Mouse (Mus musculus) lung, embryonic 14.5 days (tissue): ENCODE measurements around the gene Arhgef7. TPM values are rescaled to one million over a fixed set of nuclear protein-coding genes. Genes with fewer than 3 reads are reported as not detected.

Experiments
- ATAC-seq: fragments of 200-750 bp; cut with Nextera tagmentation; 2 replicates; pipeline ENCODE4 v1.8.0; 2017; ENCODE audit warnings: mild to moderate bottlenecking, moderate TSS enrichment, moderate library complexity; ENCODE audit not compliant: insufficient read depth
- DNase-seq: peaks from one replicate; pipeline ENCODE4 v3.0.0-alpha.2; 2015
- H3K27ac ChIP-seq: fragments of 300-500 bp; sonication (generic); 2 replicates; pipeline ENCODE4 v1.5.1; 2014; ENCODE audit warnings: low read depth, mild to moderate bottlenecking, moderate library complexity
- H3K27me3 ChIP-seq: fragments of 300-500 bp; sonication (generic); 2 replicates; pipeline ENCODE4 v1.6.1; 2014; ENCODE audit warnings: low read length, control low read depth; ENCODE audit not compliant: insufficient read depth
- H3K36me3 ChIP-seq: fragments of 300-500 bp; sonication (generic); 2 replicates; pipeline ENCODE4 v1.6.1; 2014; ENCODE audit warnings: control low read depth; ENCODE audit not compliant: insufficient read depth
- H3K4me1 ChIP-seq: fragments of 300-500 bp; sonication (generic); 2 replicates; pipeline ENCODE4 v1.6.1; 2014; ENCODE audit warnings: antibody characterized with exemption, control low read depth; ENCODE audit not compliant: insufficient read depth
- H3K4me2 ChIP-seq: fragments of 300-500 bp; sonication (generic); 2 replicates; pipeline ENCODE4 v1.6.1; 2014; ENCODE audit warnings: mild to moderate bottlenecking
- H3K4me3 ChIP-seq: fragments of 300-500 bp; sonication (generic); 2 replicates; pipeline ENCODE4 v1.5.1; 2014; ENCODE audit warnings: low read depth, low read length
- H3K9ac ChIP-seq: fragments of 300-500 bp; sonication (generic); 2 replicates; pipeline ENCODE4 v1.6.1; 2014
- H3K9me3 ChIP-seq: fragments of 300-500 bp; sonication (generic); 2 replicates; pipeline ENCODE4 v1.6.1; 2016; ENCODE audit warnings: low read depth, low read length, control low read depth
- CTCF ChIP-seq: IDR thresholded peaks from 2 replicates; pipeline ENCODE4 v1.5.1; 2016; ENCODE audit warnings: antibody characterized with exemption, low read depth
- WGBS: fragments of 180-500 bp; shearing (Covaris S2); extraction: QIAGEN DNeasy Blood & Tissue Kit; methylation state at CpG from one replicate; pipeline ENCODE4 v1.1.7; 2014; 5-methylcytosine and 5-hydroxymethylcytosine counted together
- polyA plus RNA-seq: library from polyadenylated mRNA; unstranded; fragments of >200 nt; fragmentation: Nextera tagmentation; extraction: Ambion mirVana; gene quantifications from 2 replicates; pipeline ENCODE4 v1.2.1, GENCODE M21; 2014

Gene Arhgef7
- polyA plus RNA-seq, 1 experiment from 2014 or later: 41.6 TPM

DNA sequence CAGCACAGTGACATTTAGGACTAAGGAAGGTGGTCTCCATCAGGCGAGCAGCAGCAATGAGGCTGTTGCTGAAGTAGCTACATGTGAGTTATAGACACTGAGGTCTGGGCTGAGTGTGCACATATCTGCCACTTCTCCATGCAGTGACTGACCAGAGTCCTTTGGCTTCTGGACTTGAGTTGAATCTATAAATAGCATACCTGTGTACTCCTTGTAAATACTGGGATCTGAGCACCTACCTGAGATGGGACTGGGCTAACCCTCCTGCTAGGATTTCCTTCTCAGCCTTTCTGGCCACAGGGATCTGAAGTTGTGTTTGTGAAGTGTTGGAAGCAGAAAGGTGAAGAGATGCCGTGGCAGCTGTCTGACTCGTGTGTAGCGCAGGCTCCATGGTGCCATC lies 105.6 kb downstream of the Arhgef7 start:
- WGBS: 84% methylated on average over 4 of the region's 4 CpGs
- Histone ChIP-seq H3K4me2 (no peak overlapping the region), H3K27me3 (no peaks in the 10 kb centered on the region), H3K27ac (no peak overlapping the region), H3K4me1 (no peaks in the 10 kb centered on the region), H3K4me3 (no peak overlapping the region), H3K36me3 (peaks cover 45% of the 10 kb centered on the region), H3K9ac (no peak overlapping the region), H3K9me3 (no peaks in the 10 kb centered on the region)
- ATAC-seq (no peak), DNase-seq (no peak)
- no peak for TF ChIP-seq CTCF

DNA sequence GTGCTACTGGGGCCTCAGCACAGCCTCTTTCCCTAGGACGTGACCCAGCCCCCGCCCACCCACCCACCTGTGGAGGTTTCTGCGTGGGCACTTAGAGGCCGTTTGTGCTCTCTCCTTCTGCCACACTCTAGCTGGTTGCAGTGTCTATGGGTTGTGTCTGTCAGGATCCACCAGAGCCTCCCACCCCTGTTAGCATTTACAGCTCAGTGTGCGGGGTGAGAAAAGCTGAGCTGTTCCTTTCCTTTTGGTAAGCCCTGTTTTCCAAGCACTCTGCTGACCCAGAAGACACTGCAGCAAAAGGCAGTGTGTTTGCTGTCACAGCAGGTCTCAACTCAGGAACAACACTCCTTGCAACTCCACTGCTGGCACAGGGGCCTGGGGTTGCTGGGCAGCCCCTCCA lies 106.7 kb downstream of the Arhgef7 start:
- Histone ChIP-seq H3K4me1 (no peaks in the 10 kb centered on the region), H3K9me3 (no peaks in the 10 kb centered on the region), H3K4me2 (no peak overlapping the region), H3K27ac (no peak overlapping the region), H3K27me3 (no peaks in the 10 kb centered on the region), H3K4me3 (no peak overlapping the region), H3K9ac (no peak overlapping the region), H3K36me3 (peaks cover 45% of the 10 kb centered on the region)
- no peak for ATAC-seq
- no peak for DNase-seq
- TF ChIP-seq CTCF: no peak
- WGBS: 81% methylated on average over 5 of the region's 5 CpGs

DNA sequence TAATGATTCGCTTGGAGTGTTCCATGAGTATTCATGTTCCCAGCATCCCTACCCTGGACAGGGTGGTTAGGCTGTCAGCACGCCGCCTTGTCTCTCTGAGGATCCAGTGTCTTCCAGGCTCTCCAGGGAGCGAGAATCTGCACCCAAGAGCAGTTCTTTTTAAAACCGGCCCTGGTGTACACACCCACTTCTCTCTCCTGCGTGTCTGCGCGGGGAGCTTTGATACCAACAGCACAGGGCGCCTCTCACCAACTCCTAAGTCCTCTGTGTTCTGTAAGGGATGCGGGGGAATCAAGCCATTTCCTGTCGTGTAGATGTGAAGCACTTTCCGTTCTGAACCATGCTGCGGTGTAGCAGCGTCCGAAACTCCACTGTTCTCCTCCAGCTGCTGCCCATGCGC lies 107.2 kb downstream of the Arhgef7 start:
- 91% methylated on average over 16 of the region's 16 CpGs for WGBS
- Histone ChIP-seq H3K4me2 (no peak overlapping the region), H3K4me1 (no peaks in the 10 kb centered on the region), H3K9me3 (no peaks in the 10 kb centered on the region), H3K9ac (no peak overlapping the region), H3K27me3 (no peaks in the 10 kb centered on the region), H3K4me3 (no peak overlapping the region), H3K27ac (no peak overlapping the region), H3K36me3 (peaks cover 42% of the 10 kb centered on the region)
- no peak for TF ChIP-seq CTCF
- no peak for ATAC-seq
- no peak for DNase-seq

DNA sequence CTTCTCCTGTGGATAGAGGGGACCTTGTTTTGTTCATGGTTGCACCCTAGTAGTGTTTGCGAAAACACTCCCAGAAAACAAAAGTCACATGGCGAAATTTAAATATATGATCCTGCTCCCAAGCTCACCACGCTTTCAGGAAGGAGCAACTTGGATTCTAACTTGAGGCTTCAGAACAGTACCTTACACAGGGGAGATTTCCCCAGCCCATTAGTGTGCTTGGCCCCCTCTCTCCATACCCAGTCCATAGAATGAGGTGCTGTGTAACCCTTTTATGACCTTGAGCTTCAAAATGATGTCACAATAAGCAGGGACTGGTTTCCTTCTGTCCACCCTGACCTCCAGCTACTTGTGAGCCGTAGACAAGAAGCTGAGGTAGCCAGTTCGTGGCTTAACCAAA lies 112.7 kb downstream of the Arhgef7 start, which contains the start of gene Tex29:
Gene Tex29, plus strand, starts transcription at position 301 of the 400 bp plus-strand sequence.
- no peak for TF ChIP-seq CTCF
- H3K27ac ChIP-seq: peak within 1 kb of the TSS; percentile 42; the same call in 1 of the 2 replicates
- 79% methylated on average over 5 of the region's 5 CpGs for WGBS

GRCm38 (mm10) chr8:11841571-11841970 lies 114.0 kb downstream of the Arhgef7 start:
- Histone ChIP-seq H3K27ac (peak overlapping the region; percentile 42; the same call in 1 of the 2 replicates), H3K4me3 (no peak overlapping the region), H3K4me1 (no peaks in the 10 kb centered on the region), H3K36me3 (no peaks in the 10 kb centered on the region), H3K27me3 (no peaks in the 10 kb centered on the region), H3K9ac (no peak overlapping the region), H3K4me2 (0 out of 2 replicates have a peak overlapping the region, but pooled peaks have one; percentile 1), H3K9me3 (no peaks in the 10 kb centered on the region)
- WGBS: 20% methylated on average over 8 of the region's 8 CpGs
- TF ChIP-seq CTCF: no peak
- ATAC-seq: peak; percentile 63
- DNase-seq: peak; percentile 64

More for the DNA sequence above, 112.7 kb downstream of the Arhgef7 start, which contains the start of gene Tex29:
- no peak for ATAC-seq
- Histone ChIP-seq H3K4me3 (no peak within 1 kb of the TSS), H3K9me3 (no peaks in the 10 kb centered on the region), H3K27me3 (no peaks in the 10 kb centered on the region), H3K36me3 (peaks cover 2% of the 10 kb centered on the region; the same call in 1 of the 2 replicates), H3K4me1 (no peaks in the 10 kb centered on the region), H3K4me2 (no peak within 1 kb of the TSS), H3K9ac (no peak within 1 kb of the TSS)
- no peak for DNase-seq

GRCm38 (mm10) chr8:11842757-11843156 lies 115.2 kb downstream of the Arhgef7 start:
- Histone ChIP-seq H3K27me3 (no peaks in the 10 kb centered on the region), H3K9ac (no peak overlapping the region), H3K4me3 (no peak overlapping the region), H3K27ac (no peak overlapping the region), H3K4me2 (no peak overlapping the region), H3K36me3 (no peaks in the 10 kb centered on the region), H3K9me3 (no peaks in the 10 kb centered on the region), H3K4me1 (no peaks in the 10 kb centered on the region)
- no peak for TF ChIP-seq CTCF
- ATAC-seq (no peak), DNase-seq (no peak)
- WGBS: 69% methylated on average over 8 of the region's 8 CpGs

- peak; percentile 17; the same call in 1 of the 2 replicates for ATAC-seq
- no peaks in the 10 kb centered on the region for H3K36me3 ChIP-seq
- no peak overlapping the region for H3K27ac ChIP-seq
- H3K9me3 ChIP-seq: no peaks in the 10 kb centered on the region
- H3K27me3 ChIP-seq: no peaks in the 10 kb centered on the region
- TF ChIP-seq CTCF: no peak
- no peaks in the 10 kb centered on the region for H3K4me1 ChIP-seq
- H3K4me3 ChIP-seq: no peak overlapping the region
- 69% methylated on average over 13 of the region's 13 CpGs for WGBS
- H3K4me2 ChIP-seq: no peak overlapping the region
- H3K9ac ChIP-seq: no peak overlapping the region
- peak; percentile 9 for DNase-seq
These were observed 116.3 kb downstream of the Arhgef7 start for GRCm38 (mm10) chr8:11843677-11844315.
